Mouse (Mus musculus) midbrain, embryonic 16.5 days (tissue): ENCODE measurements around the gene Sumf1. TPM values are rescaled to one million over a fixed set of nuclear protein-coding genes. Genes with fewer than 3 reads are reported as not detected.

ENCODE experiments used
- ATAC-seq: fragments of 200-750 bp; cut with Nextera tagmentation; 2 replicates; pipeline ENCODE4 v1.8.0; 2017; ENCODE audit warnings: moderate TSS enrichment
- H3K27ac ChIP-seq: fragments of 300-500 bp; sonication (generic); 2 replicates; pipeline ENCODE4 v1.5.1; 2014; ENCODE audit warnings: mild to moderate bottlenecking, low read length, mixed read lengths
- H3K27me3 ChIP-seq: fragments of 300-500 bp; sonication (generic); 2 replicates; pipeline ENCODE4 v1.6.1; 2014; ENCODE audit warnings: low read depth, low read length, mixed read lengths; ENCODE audit not compliant: control insufficient read depth, insufficient read depth
- H3K36me3 ChIP-seq: fragments of 300-500 bp; sonication (generic); 2 replicates; pipeline ENCODE4 v1.6.1; 2014; ENCODE audit warnings: mild to moderate bottlenecking, low read length, moderate library complexity, mixed read lengths; ENCODE audit not compliant: control insufficient read depth, insufficient read depth
- H3K4me1 ChIP-seq: fragments of 300-500 bp; sonication (generic); 2 replicates; pipeline ENCODE4 v1.6.1; 2014; ENCODE audit warnings: mild to moderate bottlenecking, low read length, mixed read lengths; ENCODE audit not compliant: control insufficient read depth, insufficient read depth
- H3K4me2 ChIP-seq: fragments of 300-500 bp; sonication (generic); 2 replicates; pipeline ENCODE4 v1.6.1; 2014; ENCODE audit warnings: mild to moderate bottlenecking, low read length, mixed read lengths
- H3K4me3 ChIP-seq: fragments of 300-500 bp; sonication (generic); 2 replicates; pipeline ENCODE4 v1.5.1; 2014; ENCODE audit warnings: low read depth, mild to moderate bottlenecking, low read length, moderate library complexity, mixed read lengths
- H3K9ac ChIP-seq: fragments of 300-500 bp; sonication (generic); 2 replicates; pipeline ENCODE4 v1.6.1; 2014; ENCODE audit warnings: low read depth, low read length, mixed read lengths
- H3K9me3 ChIP-seq: fragments of 300-500 bp; sonication (generic); replicated peaks from 2 replicates; pipeline ENCODE4 v1.6.1; 2014; ENCODE audit warnings: mild to moderate bottlenecking, low read length, mixed read lengths; ENCODE audit not compliant: control insufficient read depth, poor library complexity, severe bottlenecking
- WGBS: fragments of 180-500 bp; shearing (Covaris S2); extraction: QIAGEN DNeasy Blood & Tissue Kit; methylation state at CpG from one replicate; pipeline ENCODE4 v1.1.7; 2014; 5-methylcytosine and 5-hydroxymethylcytosine counted together
- polyA plus RNA-seq: library from polyadenylated mRNA; unstranded; fragments of >200 nt; fragmentation: Nextera tagmentation; extraction: Ambion mirVana; gene quantifications from 2 replicates; pipeline ENCODE4 v1.2.1, GENCODE M21; 2015

Gene Sumf1
- polyA plus RNA-seq, 1 experiment from 2014 or later, result 11.2 TPM

GRCm38 (mm10) chr6:108164935-108165334 is 20.4 kb downstream of the Sumf1 start:
- no peak overlapping the region for H3K4me2 ChIP-seq
- no peaks in the 10 kb centered on the region for H3K36me3 ChIP-seq
- ATAC-seq, result no peak
- no peaks in the 10 kb centered on the region for H3K4me1 ChIP-seq
- no peak overlapping the region for H3K4me3 ChIP-seq
- WGBS, result 59% methylated on average over 5 of the region's 5 CpGs
- no peak overlapping the region for H3K9ac ChIP-seq
- H3K27ac ChIP-seq, result no peak overlapping the region
- H3K9me3 ChIP-seq, result no peaks in the 10 kb centered on the region
- no peaks in the 10 kb centered on the region for H3K27me3 ChIP-seq

GRCm38 (mm10) chr6:108160608-108161007 is 24.8 kb downstream of the Sumf1 start:
- Histone ChIP-seq H3K4me1 (no peaks in the 10 kb centered on the region), H3K9me3 (no peaks in the 10 kb centered on the region), H3K27me3 (no peaks in the 10 kb centered on the region), H3K9ac (no peak overlapping the region), H3K27ac (no peak overlapping the region), H3K4me2 (no peak overlapping the region), H3K36me3 (no peaks in the 10 kb centered on the region), H3K4me3 (no peak overlapping the region)
- ATAC-seq, result no peak
- 74% methylated on average over 2 of the region's 2 CpGs for WGBS

GRCm38 (mm10) chr6:108156881-108157280 is 28.5 kb downstream of the Sumf1 start:
- 30% methylated on average over 6 of the region's 6 CpGs for WGBS
- no peak overlapping the region for H3K9ac ChIP-seq
- no peaks in the 10 kb centered on the region for H3K4me1 ChIP-seq
- H3K4me3 ChIP-seq, result no peak overlapping the region
- H3K27me3 ChIP-seq, result no peaks in the 10 kb centered on the region
- ATAC-seq, result no peak
- H3K27ac ChIP-seq, result no peak overlapping the region
- H3K9me3 ChIP-seq, result no peaks in the 10 kb centered on the region
- no peak overlapping the region for H3K4me2 ChIP-seq
- H3K36me3 ChIP-seq, result no peaks in the 10 kb centered on the region

- H3K27me3 ChIP-seq, result no peaks in the 10 kb centered on the region
- H3K4me3 ChIP-seq, result no peak overlapping the region
- no peak overlapping the region for H3K4me2 ChIP-seq
- no peak overlapping the region for H3K27ac ChIP-seq
- H3K9ac ChIP-seq, result no peak overlapping the region
- no peaks in the 10 kb centered on the region for H3K9me3 ChIP-seq
- no peaks in the 10 kb centered on the region for H3K4me1 ChIP-seq
- no peaks in the 10 kb centered on the region for H3K36me3 ChIP-seq
- 98% methylated on average over 4 of the region's 4 CpGs for WGBS
- no peak for ATAC-seq
Measured at GRCm38 (mm10) chr6:108154243-108154642, 31.1 kb downstream of the Sumf1 start.

GRCm38 (mm10) chr6:108152661-108153269 is 32.6 kb downstream of the Sumf1 start:
- Histone ChIP-seq H3K27ac (no peak overlapping the region), H3K9me3 (no peaks in the 10 kb centered on the region), H3K27me3 (no peaks in the 10 kb centered on the region), H3K4me2 (no peak overlapping the region), H3K4me3 (no peak overlapping the region), H3K4me1 (no peaks in the 10 kb centered on the region), H3K9ac (no peak overlapping the region), H3K36me3 (no peaks in the 10 kb centered on the region)
- WGBS, result 94% methylated on average over 9 of the region's 9 CpGs
- no peak for ATAC-seq

- Histone ChIP-seq H3K27me3 (no peaks in the 10 kb centered on the region), H3K36me3 (no peaks in the 10 kb centered on the region), H3K9ac (no peak overlapping the region), H3K4me3 (no peak overlapping the region), H3K4me2 (no peak overlapping the region), H3K4me1 (no peaks in the 10 kb centered on the region), H3K9me3 (no peaks in the 10 kb centered on the region), H3K27ac (no peak overlapping the region)
- 85% methylated on average over 6 of the region's 6 CpGs for WGBS
- no peak for ATAC-seq
Measured at GRCm38 (mm10) chr6:108152081-108152480, 33.3 kb downstream of the Sumf1 start.

- Histone ChIP-seq H3K4me1 (peaks cover 5% of the 10 kb centered on the region; the same call in 1 of the 2 replicates), H3K4me3 (no peak overlapping the region), H3K9ac (no peak overlapping the region), H3K4me2 (no peak overlapping the region), H3K36me3 (no peaks in the 10 kb centered on the region), H3K27me3 (no peaks in the 10 kb centered on the region), H3K27ac (no peak overlapping the region), H3K9me3 (no peaks in the 10 kb centered on the region)
- WGBS, result 97% methylated on average over 4 of the region's 4 CpGs
- no peak for ATAC-seq
Measured at GRCm38 (mm10) chr6:108149235-108149634, 36.1 kb downstream of the Sumf1 start.

GRCm38 (mm10) chr6:108148435-108148834 is 36.9 kb downstream of the Sumf1 start:
- H3K27ac ChIP-seq, result no peak overlapping the region
- H3K4me2 ChIP-seq, result no peak overlapping the region
- H3K36me3 ChIP-seq, result 0 out of 2 replicates have a peak, but pooled peaks cover 4% of the 10 kb centered on the region
- H3K9ac ChIP-seq, result no peak overlapping the region
- no peaks in the 10 kb centered on the region for H3K9me3 ChIP-seq
- H3K27me3 ChIP-seq, result no peaks in the 10 kb centered on the region
- WGBS, result 60% methylated on average over 3 of the region's 3 CpGs
- no peak for ATAC-seq
- H3K4me3 ChIP-seq, result no peak overlapping the region
- peaks cover 5% of the 10 kb centered on the region; the same call in 1 of the 2 replicates for H3K4me1 ChIP-seq

GRCm38 (mm10) chr6:108146637-108147036 is 38.7 kb downstream of the Sumf1 start:
- no peaks in the 10 kb centered on the region for H3K9me3 ChIP-seq
- no peaks in the 10 kb centered on the region for H3K27me3 ChIP-seq
- peaks cover 5% of the 10 kb centered on the region; the same call in 1 of the 2 replicates for H3K4me1 ChIP-seq
- H3K27ac ChIP-seq, result no peak overlapping the region
- no peak for ATAC-seq
- WGBS, result 91% methylated on average over 4 of the region's 4 CpGs
- H3K9ac ChIP-seq, result no peak overlapping the region
- no peak overlapping the region for H3K4me3 ChIP-seq
- 0 out of 2 replicates have a peak, but pooled peaks cover 4% of the 10 kb centered on the region for H3K36me3 ChIP-seq
- no peak overlapping the region for H3K4me2 ChIP-seq
